Mouse (Mus musculus) naive thymus-derived CD4-positive, alpha-beta T cell, adult 5 months (primary cell): Measurements from ENCODE around the gene Pold4. TPM values are rescaled to one million over a fixed set of nuclear protein-coding genes. Genes with fewer than 3 reads are reported as not detected.

Experiments used
- polyA plus RNA-seq: library from polyadenylated mRNA; unstranded; fragments of 100-300 nt; shearing (Covaris generic); gene quantifications from one replicate; pipeline ENCODE4 v1.2.1, GENCODE M21; 2017

The Pold4 gene
- polyA plus RNA-seq, result 94.9 TPM

DNA sequence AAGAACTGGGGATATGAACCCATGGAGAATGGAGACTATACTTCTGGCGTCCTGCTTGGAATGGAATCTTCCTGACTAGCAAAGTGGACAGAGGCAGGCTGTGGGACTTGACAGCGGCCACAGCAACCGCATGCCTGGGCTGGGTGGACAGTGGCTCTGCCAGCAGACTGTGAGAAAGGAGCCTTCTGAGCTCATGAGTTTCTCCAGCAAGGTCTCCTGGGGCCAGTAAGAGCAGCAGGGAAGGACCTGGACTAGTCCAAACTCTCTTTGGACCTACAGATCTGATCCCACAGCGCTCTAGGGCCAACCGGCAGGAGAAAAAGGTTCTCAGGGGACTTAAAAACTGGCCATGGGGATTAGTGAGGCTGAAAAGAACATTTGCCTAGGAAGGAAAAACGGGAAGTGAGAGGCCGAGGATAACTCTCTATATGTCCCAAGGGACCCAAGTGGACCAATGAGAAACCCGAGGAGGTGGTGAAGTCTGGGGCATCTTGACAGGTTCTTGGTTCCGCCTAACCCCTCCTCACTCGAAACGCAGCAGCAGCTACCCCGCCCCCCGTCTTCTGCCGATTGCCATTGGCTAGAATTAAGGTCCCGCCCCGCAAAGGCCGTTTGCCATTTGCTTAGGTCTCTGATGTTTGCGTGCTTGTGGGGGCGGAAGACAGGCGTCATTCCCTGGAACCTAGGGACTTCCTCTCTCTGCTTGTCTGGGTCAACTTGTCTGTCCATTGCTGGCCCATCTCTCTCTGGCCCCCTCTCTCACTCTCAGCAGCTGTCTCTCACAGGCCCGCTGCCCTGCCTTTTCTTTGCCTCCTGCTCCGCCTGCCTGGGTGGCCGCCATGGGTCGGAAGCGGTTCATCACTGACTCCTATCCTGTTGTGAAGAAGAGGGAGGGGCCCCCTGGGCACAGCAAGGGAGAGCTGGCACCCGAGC lies at the start of gene Pold4:
Pold4 (plus strand) TSS at position 647 of the 933 bp plus-strand sequence.

DNA sequence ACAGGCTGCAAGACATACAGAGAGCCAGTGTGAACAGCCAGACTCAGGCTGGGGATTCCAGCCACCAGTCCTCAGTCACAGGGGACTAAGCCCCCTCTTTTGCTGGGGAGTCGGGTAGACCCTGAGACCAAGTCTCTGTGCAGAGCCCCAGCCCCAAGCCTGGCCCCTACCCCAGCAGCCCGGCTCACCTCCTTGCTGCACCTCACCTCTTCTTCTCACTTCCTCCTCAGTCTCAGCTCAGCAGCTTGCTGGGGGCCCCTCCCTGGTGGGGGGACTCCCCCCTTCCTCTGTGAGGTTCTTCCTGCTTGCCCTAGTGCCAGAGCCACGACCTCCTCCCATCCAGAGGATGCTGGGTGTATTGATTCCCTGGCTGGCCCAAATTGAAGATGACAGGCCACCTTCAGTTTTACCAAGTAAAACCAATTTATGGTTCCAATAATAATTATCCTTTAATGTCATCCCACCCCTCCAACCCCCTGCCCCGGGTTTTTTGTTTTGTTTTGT lies 40.8 kb upstream of the Pold4 start, which contains the start of gene Tbc1d10c:
Tbc1d10c (minus strand) TSS at position 454 of the 504 bp plus-strand sequence.

DNA sequence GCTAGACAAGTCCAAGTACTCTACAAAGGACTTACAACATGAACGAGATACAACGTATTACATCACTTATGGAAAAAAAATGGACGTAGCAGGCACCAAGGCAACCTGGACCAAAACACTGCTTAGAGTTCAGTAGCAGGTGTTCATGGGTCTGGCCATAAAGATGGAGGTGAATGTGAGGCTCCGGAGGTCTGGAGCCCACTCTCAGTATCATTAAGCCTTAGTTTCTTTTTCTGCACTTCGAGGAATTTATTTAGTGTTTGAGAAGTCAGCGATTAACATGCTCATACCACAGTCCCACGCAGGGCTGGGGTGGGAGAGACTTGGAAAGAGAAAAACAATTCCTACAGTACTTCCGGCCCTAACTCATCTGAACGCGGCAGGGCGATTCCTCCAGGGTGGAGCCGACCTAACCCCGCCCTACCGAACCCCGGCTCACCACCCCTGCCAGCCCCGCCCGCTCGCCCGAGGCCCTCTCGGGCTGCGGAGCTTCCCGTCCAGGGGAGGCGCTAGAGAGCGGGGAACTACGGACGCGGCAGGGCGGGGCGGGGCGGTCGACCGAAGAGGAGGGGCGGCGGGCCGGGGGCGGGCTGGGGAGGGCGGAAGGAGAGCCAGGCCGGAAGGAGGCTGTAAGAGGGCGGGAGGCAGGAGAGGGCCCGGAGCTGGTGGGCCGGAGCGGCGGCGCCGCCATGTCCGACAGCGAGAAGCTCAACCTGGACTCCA lies 40.0 kb upstream of the Pold4 start, which contains the start of gene Ppp1ca:
Ppp1ca (plus strand) TSS at position 538 of the 723 bp plus-strand sequence.

GRCm38 (mm10) chr19:4201291-4201909 lies 30.3 kb upstream of the Pold4 start, which contains the start of gene Rad9a:
Gene Rad9a (minus strand): TSS chr19:4201662.

GRCm38 (mm10) chr19:4214071-4214770 lies 17.5 kb upstream of the Pold4 start, which contains the start of the genes Clcf1 and AC109138.7:
Gene Clcf1 (plus strand): TSS chr19:4214238.
Gene AC109138.7 (plus strand): TSS chr19:4214357.

GRCm38 (mm10) chr19:4268566-4269361 lies 37.1 kb downstream of the Pold4 start, which contains the start of gene Ssh3:
Gene Ssh3 (minus strand): TSS chr19:4269180.

GRCm38 (mm10) chr19:4282898-4283553 lies 51.3 kb downstream of the Pold4 start, which contains the start of gene Ankrd13d:
Gene Ankrd13d (minus strand): TSS chr19:4283137.

Other genes starting within 250 kb of the Pold4 start
- gene Acy3, start 245.3 kb upstream of the Pold4 start, polyA plus RNA-seq, result not detected
- not detected for gene Tbx10, start 239.1 kb upstream of the Pold4 start, polyA plus RNA-seq
- gene Nudt8, start 231.3 kb upstream of the Pold4 start, polyA plus RNA-seq, result 14.6 TPM
- 2.4 TPM for gene Gm49405, start 231.3 kb upstream of the Pold4 start, polyA plus RNA-seq
- gene Doc2g, start 228.6 kb upstream of the Pold4 start, polyA plus RNA-seq, result 3.3 TPM
- gene Ndufv1, start 219.1 kb upstream of the Pold4 start, polyA plus RNA-seq, result 141 TPM
- 324 TPM for gene Gstp1, start 193.9 kb upstream of the Pold4 start, polyA plus RNA-seq
- 0.68 TPM for gene Gstp2, start 185.9 kb upstream of the Pold4 start, polyA plus RNA-seq
- 51.2 TPM for gene Gstp3, start 172.3 kb upstream of the Pold4 start, polyA plus RNA-seq
- gene Cabp2, start 150.3 kb upstream of the Pold4 start, polyA plus RNA-seq, result not detected
- 471 TPM for gene Cdk2ap2, start 134.7 kb upstream of the Pold4 start, polyA plus RNA-seq
- 270 TPM for gene Pitpnm1, start 131.9 kb upstream of the Pold4 start, polyA plus RNA-seq
- 197 TPM for gene Aip, start 106.0 kb upstream of the Pold4 start, polyA plus RNA-seq
- 0.11 TPM for gene Gpr152, start 92.1 kb upstream of the Pold4 start, polyA plus RNA-seq
- gene Cabp4, start 87.9 kb upstream of the Pold4 start, polyA plus RNA-seq, result not detected
- gene Coro1b, start 83.3 kb upstream of the Pold4 start, polyA plus RNA-seq, result 183 TPM
- gene Ptprcap, start 78.3 kb upstream of the Pold4 start, polyA plus RNA-seq, result 239 TPM
- 50.3 TPM for gene Rps6kb2, start 68.5 kb upstream of the Pold4 start, polyA plus RNA-seq
- 45.8 TPM for gene Carns1, start 56.4 kb upstream of the Pold4 start, polyA plus RNA-seq
- gene Tbc1d10c, start 40.6 kb upstream of the Pold4 start, polyA plus RNA-seq, result 455 TPM
- gene Ppp1ca, start 39.8 kb upstream of the Pold4 start, polyA plus RNA-seq, result 718 TPM
- gene Rad9a, start 30.2 kb upstream of the Pold4 start, polyA plus RNA-seq, result 37.1 TPM
- gene Clcf1, start 17.7 kb upstream of the Pold4 start, polyA plus RNA-seq, result 49.3 TPM
- gene AC109138.7, start 17.5 kb upstream of the Pold4 start, polyA plus RNA-seq, result not detected
- gene Ssh3, start 37.3 kb downstream of the Pold4 start, polyA plus RNA-seq, result 0.78 TPM
- 9.1 TPM for gene Ankrd13d, start 51.2 kb downstream of the Pold4 start, polyA plus RNA-seq
- gene Grk2, start 74.3 kb downstream of the Pold4 start, polyA plus RNA-seq, result 274 TPM
- 89.8 TPM for gene Kdm2a, start 166.4 kb downstream of the Pold4 start, polyA plus RNA-seq
- gene Rhod, start 207.5 kb downstream of the Pold4 start, polyA plus RNA-seq, result 2.5 TPM
- 0.17 TPM for gene Syt12, start 245.5 kb downstream of the Pold4 start, polyA plus RNA-seq